In the genomic region with DNA sequence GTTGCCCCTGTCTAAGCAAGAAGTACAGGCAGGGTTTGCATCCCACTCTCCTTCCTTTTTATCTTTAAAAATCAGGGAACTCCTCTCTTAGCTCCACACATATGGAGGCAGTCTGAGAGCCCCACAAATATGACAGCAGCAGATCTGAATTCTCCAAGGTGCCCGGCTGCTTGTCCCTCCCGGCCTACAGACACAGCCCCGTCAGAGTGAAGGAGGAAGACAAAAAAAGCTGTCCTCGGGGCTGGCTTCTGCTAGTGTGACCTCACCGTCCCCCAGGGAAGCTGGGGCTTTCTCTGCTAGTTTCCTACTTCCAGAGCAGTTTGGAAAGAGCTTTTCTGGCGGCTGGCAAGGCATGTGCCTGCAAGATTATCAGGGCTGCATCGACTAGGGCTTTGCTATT, we compare ENCODE assay signal across 9 mouse cellular contexts. TPM values are rescaled to one million over a fixed set of nuclear protein-coding genes. Genes with fewer than 3 reads are reported as not detected.
DNase-seq lines count a peak whose midpoint lies in the region; ATAC-seq and TF ChIP-seq lines count a peak whose summit lies in the region.
"Had no signal": no experiment of that assay in that cellular context is flagged by ENCODE, and none has a peak within 500 bp of the region (broad histone marks: within the 10 kb centered on the region; RNA-seq: fewer than 3 reads in every experiment).

No protein-coding gene starts in this region.

- no peak for TF ChIP-seq CTCF in kidney, adult 2 months (conservative IDR thresholded peaks at IDR 0.05; ENCODE audit: insufficient read depth, insufficient read length, low read depth, low read length)
- TF ChIP-seq CTCF in hindbrain, postnatal 0 days (IDR thresholded peaks at IDR 0.05; ENCODE audit: low read depth): no peak

- H3K9me3 ChIP-seq in kidney, embryonic 14.5 days (ENCODE audit: control insufficient read depth, low read length): no peaks in the 10 kb centered on the region
- H3K9me3 ChIP-seq in hindbrain, postnatal 0 days (ENCODE audit: low read length): no peaks in the 10 kb centered on the region
- H3K9me3 ChIP-seq in stomach, embryonic 16.5 days (replicated peaks; ENCODE audit: control insufficient read depth, low read length): no peaks in the 10 kb centered on the region
- H3K9me3 ChIP-seq: liver, embryonic 13.5 days had no signal

- no peaks in the 10 kb centered on the region for H3K4me1 ChIP-seq in kidney, adult 2 months (ENCODE audit: control insufficient read depth, insufficient read depth, low read length)
- H3K4me1 ChIP-seq in kidney, embryonic 14.5 days (ENCODE audit: control insufficient read depth, insufficient read depth, low read length): no peaks in the 10 kb centered on the region
- H3K4me1 ChIP-seq in brown adipose tissue, adult 24 weeks (ENCODE audit: control insufficient read depth, insufficient read depth, insufficient read length, low read length): peaks cover 3% of the 10 kb centered on the region; the same call in 1 of the 2 replicates
- no peaks in the 10 kb centered on the region for H3K4me1 ChIP-seq in hindbrain, postnatal 0 days (ENCODE audit: insufficient read depth, low read length)
- peaks cover 12% of the 10 kb centered on the region; the same call in 1 of the 2 replicates for H3K4me1 ChIP-seq in stomach, embryonic 16.5 days (ENCODE audit: control insufficient read depth, insufficient read depth, low read length)

- intact Hi-C loops in gastrocnemius, postnatal 36 days (cut with DNase I): loop anchor here (10.0 kb wide), 1 partner anchor 380 kb away; no protein-coding TSS in a partner anchor

- no peak overlapping the region for H3K4me3 ChIP-seq in kidney, adult 2 months (ENCODE audit: insufficient read depth, low read depth, low read length)
- no peak overlapping the region for H3K4me3 ChIP-seq in kidney, embryonic 14.5 days (ENCODE audit: low read length)
- no peak overlapping the region for H3K4me3 ChIP-seq in brown adipose tissue, adult 24 weeks (ENCODE audit: insufficient read depth, low read depth, low read length)
- no peak overlapping the region for H3K4me3 ChIP-seq in hindbrain, postnatal 0 days (ENCODE audit: low read length)
- H3K4me3 ChIP-seq in stomach, embryonic 16.5 days (replicated peaks; ENCODE audit: low read length): no peak overlapping the region
- H3K4me3 ChIP-seq: liver, embryonic 13.5 days had no signal

- ATAC-seq in kidney, embryonic 14.5 days (ENCODE audit: low FRiP score, low TSS enrichment): no peak
- peak; percentile 32; the same call in 1 of the 2 replicates for ATAC-seq in hindbrain, postnatal 0 days
- 0 out of 2 replicates have a peak, but pooled peaks have one; percentile 5 for ATAC-seq in stomach, embryonic 16.5 days (ENCODE audit: insufficient read depth, low FRiP score)

- DNase-seq in kidney, adult 2 months: peak; percentile 26
- peak; percentile 49 to 55 for DNase-seq in gastrocnemius, postnatal 36 days
- DNase-seq in hindbrain, postnatal 0 days (ENCODE audit: low spot score): peak; percentile 34
- no peak for DNase-seq in testis, postnatal 14 days (ENCODE audit: low spot score)
- DNase-seq in liver: no peak
- DNase-seq: liver, embryonic 13.5 days had no signal

- no peak overlapping the region for H3K4me2 ChIP-seq in kidney, embryonic 14.5 days (replicated peaks; ENCODE audit: low read depth, low read length)
- 0 out of 2 replicates have a peak overlapping the region, but pooled peaks have one; percentile 0 for H3K4me2 ChIP-seq in hindbrain, postnatal 0 days (ENCODE audit: low read depth, low read length)
- no peak overlapping the region for H3K4me2 ChIP-seq in stomach, embryonic 16.5 days (ENCODE audit: low read depth, low read length)
- H3K4me2 ChIP-seq: liver, embryonic 13.5 days had no signal

- no peaks in the 10 kb centered on the region for H3K36me3 ChIP-seq in kidney, adult 2 months (ENCODE audit: control insufficient read depth, insufficient read depth, low read length)
- H3K36me3 ChIP-seq in kidney, embryonic 14.5 days (ENCODE audit: control insufficient read depth, insufficient read depth, low read length): no peaks in the 10 kb centered on the region
- no peaks in the 10 kb centered on the region for H3K36me3 ChIP-seq in hindbrain, postnatal 0 days (ENCODE audit: insufficient read depth, low read length)
- H3K36me3 ChIP-seq in stomach, embryonic 16.5 days (ENCODE audit: control insufficient read depth, insufficient read depth, low read length): no peaks in the 10 kb centered on the region
- H3K36me3 ChIP-seq: liver, embryonic 13.5 days had no signal

- 46% methylated on average over 7 of the region's 7 CpGs for WGBS in kidney, adult 2 months
- WGBS in kidney, embryonic 14.5 days: 27% methylated on average over 7 of the region's 7 CpGs
- WGBS in hindbrain, postnatal 0 days: 5% methylated on average over 7 of the region's 7 CpGs
- 18% methylated on average over 7 of the region's 7 CpGs for whole genome bisulfite sequencing in stomach, embryonic 16.5 days

- no peaks in the 10 kb centered on the region for H3K27me3 ChIP-seq in kidney, adult 2 months (replicated peaks; ENCODE audit: control insufficient read depth, insufficient read depth, low read length)
- no peaks in the 10 kb centered on the region for H3K27me3 ChIP-seq in kidney, embryonic 14.5 days (ENCODE audit: control insufficient read depth, insufficient read depth, low read length)
- no peaks in the 10 kb centered on the region for H3K27me3 ChIP-seq in hindbrain, postnatal 0 days (ENCODE audit: insufficient read depth, low read length)
- no peaks in the 10 kb centered on the region for H3K27me3 ChIP-seq in stomach, embryonic 16.5 days (ENCODE audit: control insufficient read depth, insufficient read depth, low read length)
- H3K27me3 ChIP-seq: liver, embryonic 13.5 days had no signal

- no peak for TF ChIP-seq POLR2A in kidney, adult 2 months (IDR thresholded peaks at IDR 0.05; ENCODE audit: low read depth, low read length)

- H3K27ac ChIP-seq in kidney, adult 2 months (ENCODE audit: insufficient read depth, low read depth, low read length): no peak overlapping the region
- H3K27ac ChIP-seq in kidney, embryonic 14.5 days (ENCODE audit: low read depth, low read length): no peak overlapping the region
- H3K27ac ChIP-seq in brown adipose tissue, adult 24 weeks (replicated peaks; ENCODE audit: low read depth, low read length): peak overlapping the region; percentile 49
- peak overlapping the region; percentile 5; the same call in 1 of the 2 replicates for H3K27ac ChIP-seq in hindbrain, postnatal 0 days
- peak overlapping the region; percentile 52 for H3K27ac ChIP-seq in stomach, embryonic 16.5 days (ENCODE audit: low read length)
- H3K27ac ChIP-seq: liver, embryonic 13.5 days had no signal

- no peak overlapping the region for H3K9ac ChIP-seq in kidney, embryonic 14.5 days (ENCODE audit: low read depth, low read length)
- no peak overlapping the region for H3K9ac ChIP-seq in hindbrain, postnatal 0 days (replicated peaks; ENCODE audit: low read length)
- H3K9ac ChIP-seq in stomach, embryonic 16.5 days (ENCODE audit: low read length): peak overlapping the region; percentile 52
- H3K9ac ChIP-seq: liver, embryonic 13.5 days had no signal

RNA-seq across cellular contexts. Expression of a gene that starts 55.3 kb away (rescaled TPM):
- polyA plus RNA-seq in kidney, adult 2 months (2012; rRNA removed): 6.3 and 8.1 TPM in 2 replicates
- 20.2 and 21.9 TPM in 2 replicates for polyA plus RNA-seq in kidney, embryonic 14.5 days (2014; fragmentation: Nextera tagmentation; extraction: Ambion mirVana)
- polyA plus RNA-seq in brown adipose tissue, adult 24 weeks (2012; ENCODE audit: insufficient read depth, insufficient read length, missing spikeins): 21.4 and 26.4 TPM in 2 replicates
- total RNA-seq in gastrocnemius, postnatal 36 days (2021): 1 to 10 TPM; 7.2 to 7.3 TPM
- total RNA-seq in hindbrain, postnatal 0 days (2014; rRNA removed): 4.4 and 5.1 TPM in 2 replicates
- 6.5 and 6.6 TPM in 2 replicates for polyA plus RNA-seq in hindbrain, postnatal 0 days (2015; fragmentation: Nextera tagmentation; extraction: Ambion mirVana)
- 18.3 and 20.0 TPM in 2 replicates for polyA plus RNA-seq in stomach, embryonic 16.5 days (2015; fragmentation: Nextera tagmentation; extraction: Ambion mirVana)

RNA-seq across cellular contexts. Expression of a gene that starts 55.5 kb away (rescaled TPM):
- polyA plus RNA-seq in kidney, adult 2 months (2012; rRNA removed): 40.9 and 47.2 TPM in 2 replicates
- 138 and 155 TPM in 2 replicates for polyA plus RNA-seq in kidney, embryonic 14.5 days (2014; fragmentation: Nextera tagmentation; extraction: Ambion mirVana)
- 65.6 and 89.1 TPM in 2 replicates for polyA plus RNA-seq in brown adipose tissue, adult 24 weeks (2012; ENCODE audit: insufficient read depth, insufficient read length, missing spikeins)
- 10 to 100 TPM; 37.3 to 46.2 TPM for total RNA-seq in gastrocnemius, postnatal 36 days (2021)
- 67.1 and 67.2 TPM in 2 replicates for total RNA-seq in hindbrain, postnatal 0 days (2014; rRNA removed)
- polyA plus RNA-seq in hindbrain, postnatal 0 days (2015; fragmentation: Nextera tagmentation; extraction: Ambion mirVana): 68.1 and 71.6 TPM in 2 replicates
- polyA plus RNA-seq in stomach, embryonic 16.5 days (2015; fragmentation: Nextera tagmentation; extraction: Ambion mirVana): 106 and 109 TPM in 2 replicates

Comparison
In these comparisons a context has a peak if more than half of its experiments do, and no peak if none do; other contexts are left out.
1. DNase-seq: peak in kidney, adult 2 months (single experiment), gastrocnemius, postnatal 36 days (2 of 2) and hindbrain, postnatal 0 days (single experiment); none in testis, postnatal 14 days (single experiment) and liver (single experiment).
2. H3K27ac ChIP-seq: peak in brown adipose tissue, adult 24 weeks (single experiment), hindbrain, postnatal 0 days (single experiment) and stomach, embryonic 16.5 days (single experiment); none in kidney, adult 2 months (single experiment) and kidney, embryonic 14.5 days (single experiment).